Mouse (Mus musculus) layer of hippocampus, adult 11-12 months (tissue): ENCODE results near the gene Glg1.
"Not testable (repeated sequence)": the region's sequence is repeated elsewhere in the genome, so short reads cannot be mapped to it uniquely, and the experiment has no call there.

Experiments
- DNase-seq: peaks from one replicate; pipeline ENCODE4 v3.0.0; 2022; ENCODE audit warnings: low spot score

Gene Glg1

DNA sequence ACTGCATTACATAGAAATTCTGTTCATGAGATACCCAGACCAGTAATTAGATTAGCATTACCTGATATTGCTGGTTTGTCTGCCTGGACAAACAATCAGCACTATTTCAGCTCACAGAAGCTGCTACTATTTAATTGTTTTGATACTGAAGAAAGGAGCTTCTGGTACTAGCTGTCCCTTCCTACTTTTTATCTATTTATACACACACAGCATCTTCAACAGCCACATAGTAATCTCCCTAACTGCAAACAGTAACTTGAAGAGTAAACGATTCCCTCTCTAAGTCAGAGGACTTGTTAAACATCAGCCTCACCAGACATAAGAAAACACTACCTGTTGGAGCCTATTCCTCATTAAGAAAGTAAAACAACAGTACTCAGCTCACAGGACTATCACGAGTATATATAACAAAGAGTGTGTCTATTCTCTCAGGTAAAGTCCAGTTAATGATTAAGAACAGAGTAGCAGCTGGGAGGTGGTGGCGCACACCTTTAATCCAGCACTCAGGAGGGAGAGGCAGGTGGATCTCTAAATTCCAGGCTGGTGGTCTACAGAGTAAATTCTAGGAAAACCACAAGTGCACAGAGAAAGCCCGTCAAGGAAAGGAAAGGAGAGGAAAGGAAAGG is 6.4 kb downstream of the Glg1 start:
- no peak for DNase-seq

GRCm38 (mm10) chr8:111250111-111250510 is 8.9 kb downstream of the Glg1 start:
- no peak for DNase-seq

GRCm38 (mm10) chr8:111248136-111248535 is 10.9 kb downstream of the Glg1 start:
- DNase-seq: no peak

- not testable (repeated sequence) for DNase-seq
Observed at GRCm38 (mm10) chr8:111246864-111247263, 12.2 kb downstream of the Glg1 start.

- DNase-seq: no peak
Observed at GRCm38 (mm10) chr8:111246287-111246830, 12.7 kb downstream of the Glg1 start.

- DNase-seq: no peak
Observed at GRCm38 (mm10) chr8:111237301-111237700, 21.7 kb downstream of the Glg1 start.

DNA sequence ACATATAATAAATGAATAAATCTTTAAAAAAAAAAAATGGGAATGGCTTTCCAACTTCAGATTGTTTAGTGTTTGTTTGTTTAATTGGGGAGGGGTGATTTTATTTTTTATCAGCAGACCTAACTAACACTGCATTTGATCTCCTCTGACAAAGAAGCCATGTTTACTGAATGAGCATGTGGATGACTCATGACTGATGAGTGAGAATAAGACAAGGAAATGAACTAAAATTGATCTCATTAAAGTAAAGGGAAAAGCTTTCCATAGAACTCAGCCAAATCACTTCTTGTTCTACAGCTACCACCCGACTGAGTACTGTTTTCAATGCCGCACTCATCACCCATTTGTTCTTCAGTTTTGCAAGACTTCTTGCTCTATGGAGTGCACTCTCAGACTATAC is 25.3 kb downstream of the Glg1 start:
- no peak for DNase-seq

- peak; percentile 22 for DNase-seq
Observed at GRCm38 (mm10) chr8:111224153-111224552, 34.9 kb downstream of the Glg1 start.

- peak; percentile 84 for DNase-seq
Observed at GRCm38 (mm10) chr8:111218107-111218506, 40.9 kb downstream of the Glg1 start.

DNA sequence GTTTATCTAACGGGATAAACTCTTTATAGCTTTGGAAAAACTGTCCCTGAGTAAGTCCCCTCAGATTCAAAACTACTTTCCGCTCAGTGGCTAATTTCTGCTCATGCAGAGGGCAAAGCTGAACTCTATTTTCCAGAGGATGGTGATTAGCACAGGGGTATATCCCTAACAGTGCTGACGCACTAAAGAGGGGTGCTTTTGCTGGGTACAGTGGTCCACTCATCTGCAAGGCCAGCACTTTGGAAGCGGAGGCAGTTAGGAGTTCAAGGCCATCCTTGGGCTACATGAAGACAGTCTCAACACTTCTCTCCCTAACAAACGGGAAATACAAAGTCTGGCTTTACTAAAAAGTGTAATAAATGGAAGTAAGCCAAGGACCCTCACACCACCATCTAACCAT is 45.6 kb downstream of the Glg1 start:
- no peak for DNase-seq

- DNase-seq: no peak
Observed at GRCm38 (mm10) chr8:111211180-111211579, 47.8 kb downstream of the Glg1 start.

- DNase-seq: no peak
Observed at GRCm38 (mm10) chr8:111209874-111210273, 49.1 kb downstream of the Glg1 start.

DNA sequence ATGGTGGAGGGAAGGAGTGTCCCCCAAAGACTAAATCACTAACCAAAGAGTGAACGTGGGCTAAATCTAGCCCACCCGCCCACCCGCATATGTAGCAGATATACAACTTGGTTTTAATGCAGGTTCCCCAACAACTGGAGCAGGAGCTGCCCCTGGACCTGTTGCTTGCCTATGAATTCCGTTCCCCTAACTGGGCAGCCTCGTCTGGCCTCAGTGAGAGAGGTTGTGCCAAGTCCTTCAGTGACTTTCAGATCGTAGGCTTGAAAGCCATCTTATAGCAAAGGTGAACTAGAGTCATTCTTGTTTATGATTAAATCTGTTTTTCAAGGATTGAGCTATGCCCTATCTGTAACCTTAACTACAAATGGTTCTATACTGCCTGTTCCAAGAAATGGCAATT is 52.7 kb downstream of the Glg1 start:
- DNase-seq: no peak

GRCm38 (mm10) chr8:111205033-111205432 is 54.0 kb downstream of the Glg1 start:
- DNase-seq: no peak

DNA sequence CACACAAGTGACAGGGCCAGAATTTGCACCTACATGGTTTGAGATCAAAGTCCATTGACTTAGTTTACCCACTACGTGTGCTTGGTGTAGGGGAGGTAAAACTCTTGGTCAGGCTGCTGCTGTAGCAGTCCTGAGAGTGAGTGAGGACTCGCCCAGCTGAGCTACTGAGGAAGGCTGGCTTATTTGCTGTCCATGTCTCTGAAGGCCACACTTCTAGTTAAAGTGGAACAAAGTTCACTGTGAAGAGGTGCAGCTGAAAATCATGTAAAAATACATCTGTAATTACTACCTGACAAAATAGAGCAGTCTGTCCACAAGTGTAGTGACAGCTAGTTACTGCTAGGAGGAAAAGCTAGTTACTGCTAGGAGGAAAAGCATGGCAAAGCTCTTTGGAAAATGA is 55.7 kb downstream of the Glg1 start:
- no peak for DNase-seq

DNA sequence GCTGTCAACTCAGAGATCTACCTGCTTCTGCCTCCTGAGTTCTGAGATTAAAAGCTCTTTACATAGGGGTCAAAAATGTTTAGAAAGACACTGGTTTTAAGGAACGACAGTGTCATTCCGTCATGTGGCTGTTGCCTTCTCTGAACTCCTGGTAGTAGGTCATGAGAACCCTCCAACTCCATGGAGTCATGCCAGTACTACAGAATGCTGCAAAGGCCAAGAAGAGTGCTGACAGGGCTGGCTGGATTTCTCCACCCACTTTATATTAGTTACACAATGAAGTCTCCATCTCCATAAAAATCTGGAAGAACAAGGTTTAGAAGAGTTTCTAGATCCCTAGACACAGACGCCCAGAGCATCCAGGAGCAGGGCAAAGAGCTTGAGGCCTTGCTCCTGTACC is 61.0 kb downstream of the Glg1 start:
- no peak for DNase-seq

DNA sequence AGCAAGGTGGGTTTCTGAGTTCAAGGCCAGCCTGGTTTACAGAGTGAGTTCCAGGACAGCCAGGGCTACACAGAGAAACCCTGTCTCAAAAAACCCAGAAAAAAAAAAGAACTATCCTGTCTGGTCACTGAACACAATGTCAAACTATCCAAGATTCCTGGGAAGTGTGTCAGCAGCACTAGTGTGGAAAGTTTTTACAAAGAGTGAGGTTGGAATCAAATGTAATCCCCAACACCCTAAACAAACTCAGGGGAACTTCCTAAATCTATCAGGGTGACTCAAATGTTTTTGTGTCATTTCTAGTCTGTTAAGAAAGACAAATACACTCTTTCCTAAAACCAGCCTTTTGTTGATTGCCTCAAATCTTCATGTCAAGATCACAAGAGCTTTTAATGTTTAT is 62.8 kb downstream of the Glg1 start:
- DNase-seq: no peak

- DNase-seq: no peak
Observed at GRCm38 (mm10) chr8:111188594-111189211, 70.3 kb downstream of the Glg1 start.

DNA sequence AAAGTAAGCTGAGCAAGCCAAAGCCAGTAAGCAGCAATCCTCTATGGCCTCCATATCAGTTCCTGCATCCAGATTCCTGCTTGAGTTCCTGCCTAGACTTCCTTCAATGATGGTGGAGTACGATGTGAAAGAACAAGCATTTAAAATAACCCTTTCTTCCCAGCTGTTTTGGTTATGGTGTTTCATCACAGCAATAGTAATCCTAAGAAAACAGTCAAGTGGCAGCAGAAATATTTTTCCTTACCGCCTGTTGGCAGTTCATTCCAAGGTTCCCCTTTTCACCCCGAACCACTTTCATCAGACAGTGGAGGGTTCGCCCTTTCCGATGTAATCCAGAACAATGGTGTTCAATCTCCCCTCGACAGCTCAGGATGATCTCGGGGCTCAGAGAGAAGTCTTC is 71.5 kb downstream of the Glg1 start:
- no peak for DNase-seq

- DNase-seq: peak; percentile 60
Observed at GRCm38 (mm10) chr8:111185472-111185947, 73.5 kb downstream of the Glg1 start.

DNA sequence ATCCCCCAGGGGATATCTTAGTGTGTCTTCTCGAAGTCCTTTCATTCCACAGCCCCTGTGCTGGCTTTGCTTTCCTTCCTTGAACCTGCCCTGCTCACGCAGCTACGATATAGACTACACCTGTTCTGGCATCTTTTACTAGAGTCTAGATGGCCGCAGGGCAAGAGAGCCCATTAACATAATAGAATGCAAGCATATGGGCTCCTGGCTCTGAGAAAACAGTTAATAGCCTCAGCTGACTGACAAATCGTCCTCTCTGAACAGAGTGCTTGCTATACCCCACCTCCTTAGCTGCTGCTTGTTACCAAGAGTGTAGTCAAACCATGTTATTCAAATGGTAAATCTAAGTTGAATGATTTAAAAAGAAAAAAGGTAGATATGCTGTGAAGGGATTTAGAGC is 87.4 kb downstream of the Glg1 start:
- DNase-seq: no peak

DNA sequence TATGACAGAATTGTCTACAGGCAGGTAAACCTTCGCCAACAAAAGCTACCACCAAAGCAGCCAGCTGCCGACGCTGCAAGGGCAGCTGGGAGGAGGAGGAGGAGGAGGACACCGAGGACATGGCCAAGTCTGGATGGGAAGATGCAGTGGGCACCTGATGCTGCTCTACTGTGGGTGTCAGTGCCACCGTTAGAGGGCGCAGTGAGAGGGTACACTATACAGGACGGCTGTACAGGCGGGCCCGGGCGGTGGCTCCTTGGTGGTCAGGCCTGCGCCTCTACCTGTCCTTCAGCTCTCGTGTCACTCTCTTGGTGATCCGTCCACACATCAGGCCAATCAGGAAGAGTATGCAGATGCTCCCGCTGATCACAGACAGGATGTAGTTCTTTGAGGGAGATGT is 101.4 kb downstream of the Glg1 start:
- DNase-seq: peak; percentile 66

- no peak for DNase-seq
Observed at GRCm38 (mm10) chr8:111155721-111156436, 103.1 kb downstream of the Glg1 start.
